Mouse (Mus musculus): Measurements from ENCODE around the gene 4933416C03Rik.

The 4933416C03Rik gene

GRCm38 (mm10) chr10:116113867-116114474 lies at the start of gene 4933416C03Rik:
Gene 4933416C03Rik, minus strand, starts transcription at chr10:116113917.
- DNase-seq (ENCODE audit: extremely low spot score, low spot score): no peak

- no peak for DNase-seq (ENCODE audit: extremely low spot score, low spot score)
These were observed 48.6 kb upstream of the 4933416C03Rik start for GRCm38 (mm10) chr10:116162338-116162737.

GRCm38 (mm10) chr10:116156699-116157098 lies 43.0 kb upstream of the 4933416C03Rik start:
- DNase-seq (ENCODE audit: extremely low spot score, low spot score): no peak

GRCm38 (mm10) chr10:116154707-116155106 lies 41.0 kb upstream of the 4933416C03Rik start:
- no peak for DNase-seq (ENCODE audit: extremely low spot score, low spot score)

GRCm38 (mm10) chr10:116146091-116146490 lies 32.4 kb upstream of the 4933416C03Rik start:
- no peak for DNase-seq (ENCODE audit: extremely low spot score, low spot score)

GRCm38 (mm10) chr10:116143684-116144083 lies 30.0 kb upstream of the 4933416C03Rik start:
- DNase-seq (ENCODE audit: extremely low spot score, low spot score): no peak

GRCm38 (mm10) chr10:116140226-116140625 lies 26.5 kb upstream of the 4933416C03Rik start:
- no peak for DNase-seq (ENCODE audit: extremely low spot score, low spot score)

GRCm38 (mm10) chr10:116135187-116135586 lies 21.5 kb upstream of the 4933416C03Rik start:
- no peak for DNase-seq (ENCODE audit: extremely low spot score, low spot score)

GRCm38 (mm10) chr10:116132233-116132632 lies 18.5 kb upstream of the 4933416C03Rik start:
- DNase-seq (ENCODE audit: extremely low spot score, low spot score): no peak

GRCm38 (mm10) chr10:116131223-116131622 lies 17.5 kb upstream of the 4933416C03Rik start:
- no peak for DNase-seq (ENCODE audit: extremely low spot score, low spot score)

- no peak for DNase-seq (ENCODE audit: extremely low spot score, low spot score)
These were observed 16.7 kb upstream of the 4933416C03Rik start for GRCm38 (mm10) chr10:116130401-116130800.

GRCm38 (mm10) chr10:116125364-116125763 lies 11.6 kb upstream of the 4933416C03Rik start:
- no peak for DNase-seq (ENCODE audit: extremely low spot score, low spot score)

- no peak for DNase-seq (ENCODE audit: extremely low spot score, low spot score)
These were observed 10.1 kb upstream of the 4933416C03Rik start for GRCm38 (mm10) chr10:116123808-116124207.

GRCm38 (mm10) chr10:116121463-116121862 lies 7.7 kb upstream of the 4933416C03Rik start:
- no peak for DNase-seq (ENCODE audit: extremely low spot score, low spot score)

- DNase-seq (ENCODE audit: extremely low spot score, low spot score): no peak
These were observed 3.3 kb upstream of the 4933416C03Rik start for GRCm38 (mm10) chr10:116117060-116117459.

GRCm38 (mm10) chr10:116115881-116116677 lies 2.4 kb upstream of the 4933416C03Rik start:
- no peak for DNase-seq (ENCODE audit: extremely low spot score, low spot score)

- no peak for DNase-seq (ENCODE audit: extremely low spot score, low spot score)
These were observed 849 bp downstream of the 4933416C03Rik start for GRCm38 (mm10) chr10:116112868-116113267.

- no peak for DNase-seq (ENCODE audit: extremely low spot score, low spot score)
These were observed 5.0 kb downstream of the 4933416C03Rik start for GRCm38 (mm10) chr10:116108730-116109129.

GRCm38 (mm10) chr10:116108176-116108575 lies 5.5 kb downstream of the 4933416C03Rik start:
- DNase-seq (ENCODE audit: extremely low spot score, low spot score): no peak

- DNase-seq (ENCODE audit: extremely low spot score, low spot score): no peak
These were observed 15.2 kb downstream of the 4933416C03Rik start for GRCm38 (mm10) chr10:116098470-116098869.

- no peak for DNase-seq (ENCODE audit: extremely low spot score, low spot score)
These were observed 17.3 kb downstream of the 4933416C03Rik start for GRCm38 (mm10) chr10:116096466-116096865.

GRCm38 (mm10) chr10:116083965-116084364 lies 29.8 kb downstream of the 4933416C03Rik start:
- no peak for DNase-seq (ENCODE audit: extremely low spot score, low spot score)

- DNase-seq (ENCODE audit: extremely low spot score, low spot score): no peak
These were observed 32.9 kb downstream of the 4933416C03Rik start for GRCm38 (mm10) chr10:116080841-116081240.
